Mouse (Mus musculus) gastrocnemius, postnatal 14 days (tissue): ENCODE measurements around the gene Srrt. TPM values are rescaled to one million over a fixed set of nuclear protein-coding genes. Genes with fewer than 3 reads are reported as not detected.
"Not testable (repeated sequence)": the region's sequence is repeated elsewhere in the genome, so short reads cannot be mapped to it uniquely, and the experiment has no call there.

Experiments used
- DNase-seq: peaks from one replicate; pipeline ENCODE4 v3.0.0; 2021; ENCODE audit warnings: mixed read lengths
- intact Hi-C: fragments of 180-260 bp; cut with DNase I; formaldehyde crosslinking; loops from one replicate; pipeline ENCODE4 v1.15.1; 2025; ENCODE audit warnings: low total_unique reads
- microRNA-seq, 2 experiments: library from miRNA; unstranded; fragments of <30 nt; microRNA quantifications; one replicate each; pipeline ENCODE4 v1.2.0; 2021
- total RNA-seq, 2 experiments: library from RNA; stranded (reverse); gene quantifications; 2 replicates each; pipeline ENCODE4 v1.2.3; 2021

The Srrt gene
- total RNA-seq, 2 experiments from 2014 or later = 39.0 to 40.6 TPM

DNA sequence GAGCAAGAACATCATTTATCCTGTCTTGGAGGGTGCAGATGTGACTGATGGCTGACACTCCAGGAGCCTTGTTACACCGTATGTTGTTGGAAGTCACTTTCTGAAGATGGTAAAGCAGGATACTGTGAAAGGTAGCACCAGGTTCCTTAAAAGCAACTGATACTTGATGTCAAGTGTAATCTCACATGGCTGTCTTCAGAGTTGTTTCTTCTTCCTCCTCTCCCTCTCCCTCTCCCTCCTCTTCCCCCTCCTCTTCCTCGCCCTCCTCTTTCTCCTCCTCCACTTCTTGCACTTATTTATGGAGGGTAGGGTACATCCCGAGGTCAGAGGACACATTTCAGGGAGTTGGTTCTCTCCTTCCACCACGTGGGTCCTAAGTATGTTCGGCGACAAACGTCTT is 21.5 kb downstream of the Srrt start:
- DNase-seq = no peak
- intact Hi-C loops = no loop called here

- no peak for DNase-seq
- intact Hi-C loops = no loop called here
These were observed 22.4 kb downstream of the Srrt start for GRCm38 (mm10) chr5:137285045-137285444.

- DNase-seq, intact Hi-C loops: not testable (repeated sequence)
These were observed 23.1 kb downstream of the Srrt start for GRCm38 (mm10) chr5:137284411-137284810.

GRCm38 (mm10) chr5:137277360-137278342 is 29.8 kb downstream of the Srrt start:
- intact Hi-C loops = no loop called here
- no peak for DNase-seq

GRCm38 (mm10) chr5:137268131-137268910 is 39.2 kb downstream of the Srrt start:
- intact Hi-C loops = no loop called here
- no peak for DNase-seq

DNA sequence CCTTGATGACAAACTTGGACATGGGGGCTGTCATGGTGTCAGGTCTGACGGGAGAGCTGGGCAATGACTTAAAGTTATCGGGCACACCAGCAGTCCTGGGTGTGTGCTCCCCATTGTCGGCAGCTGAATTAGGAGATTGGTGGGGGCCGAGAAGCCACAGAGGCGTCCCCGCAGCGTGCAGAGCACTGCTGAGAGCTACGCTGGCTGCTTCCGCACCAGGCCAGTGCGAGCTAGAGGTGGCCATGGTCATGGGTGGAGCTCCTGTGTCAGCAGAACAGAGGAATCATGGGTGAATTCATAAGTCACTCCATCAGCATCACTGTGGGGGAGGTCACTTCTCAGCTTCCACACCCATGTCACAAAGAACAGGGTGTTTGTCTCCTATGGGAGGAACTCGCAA is 42.7 kb downstream of the Srrt start:
- DNase-seq = no peak
- intact Hi-C loops = no loop called here

GRCm38 (mm10) chr5:137263897-137264720 is 43.4 kb downstream of the Srrt start:
- DNase-seq = no peak
- intact Hi-C loops = no loop called here

Small RNAs within 50 kb of the gene (microRNA-seq; reads per million reads assigned to microRNA genes)
- gene Mir7036 = 0 to 0.64 reads per million in 2 experiments
- gene Mir8116 = 0.32 to 1.0 reads per million in 2 experiments

Other genes with a start within 250 kb of the Srrt start
- gene Serpine1, start 235.4 kb downstream of the Srrt start, total RNA-seq = 1 to 10 TPM; 1.2 to 1.9 TPM
- 1 to 10 TPM; 7.6 to 9.1 TPM for gene Trim56, start 191.5 kb downstream of the Srrt start, total RNA-seq
- not detected for gene Muc3, start 158.4 kb downstream of the Srrt start, total RNA-seq
- gene Muc3a, start 95.3 kb downstream of the Srrt start, total RNA-seq = under 1 TPM; 0.21 to 0.31 TPM
- 10 to 100 TPM; 48.8 to 59.8 TPM for gene Ache, start 20.2 kb downstream of the Srrt start, total RNA-seq
- gene Ufsp1, start 13.0 kb downstream of the Srrt start, total RNA-seq = 10 to 100 TPM; 30.5 to 36.3 TPM
- gene Trip6, start 6.7 kb upstream of the Srrt start, total RNA-seq = 1 to 10 TPM; 7.9 to 9.6 TPM
- gene Slc12a9, start 25.9 kb upstream of the Srrt start, total RNA-seq = 1 to 10 TPM; 3.1 to 3.3 TPM
- 10 to 100 TPM; 26.5 to 27.4 TPM for gene Ephb4, start 42.4 kb upstream of the Srrt start, total RNA-seq
- under 1 TPM; 0.02 TPM for gene Zan, start 169.4 kb upstream of the Srrt start, total RNA-seq
- gene Pop7, start 194.8 kb upstream of the Srrt start, total RNA-seq = 10 to 100 TPM; 15.9 to 16.1 TPM
- 10 to 100 TPM; 13.4 to 18.5 TPM for gene Gigyf1, start 210.9 kb upstream of the Srrt start, total RNA-seq
- gene Epo, start 225.6 kb upstream of the Srrt start, total RNA-seq = not detected
- gene Gnb2, start 225.8 kb upstream of the Srrt start, total RNA-seq = 100 to 1,000 TPM; 194 to 231 TPM
- not detected for gene Actl6b, start 245.8 kb upstream of the Srrt start, total RNA-seq